ENCODE assay signal across 8 mouse cellular contexts in genomic region chr1:149961425-149962303, GRCm38 (mm10). TPM values are rescaled to one million over a fixed set of nuclear protein-coding genes. Genes with fewer than 3 reads are reported as not detected.
DNase-seq lines count a peak whose midpoint lies in the region; ATAC-seq and TF ChIP-seq lines count a peak whose summit lies in the region.

No protein-coding gene starts in this region.

- in situ Hi-C loops in CH12.LX (cut with MboI; ENCODE audit: low pct_ligation_motif_present, low pct_unique_long_range_greater_than_20kb, low sequenced_read_pairs), result no loop called here

- TF ChIP-seq CTCF in CH12.LX (conservative IDR thresholded peaks at IDR 0.05 in 1 of 2, IDR thresholded peaks at IDR 0.05 in 1 of 2; ENCODE audit: low read depth in 2 of 2, low read length in 2 of 2), result no peak

- intact Hi-C loops in heart, postnatal 25 days (cut with DNase I), result no loop called here

- no peaks in the 10 kb centered on the region for H3K27me3 ChIP-seq in heart, embryonic 13.5 days (replicated peaks)
- H3K27me3 ChIP-seq in CH12.LX (replicated peaks), result no peaks in the 10 kb centered on the region

- peak overlapping the region; percentile 81 for H3K9ac ChIP-seq in heart, embryonic 13.5 days
- H3K9ac ChIP-seq in CH12.LX (ENCODE audit: insufficient read depth, low read depth), result no peak overlapping the region

- dilution Hi-C loops in CH12.LX (cut with MboI; ENCODE audit: extremely low pct_ligation_motif_present, extremely low pct_unique_long_range_greater_than_20kb, low sequenced_read_pairs), result no loop called here

- H3K4me1 ChIP-seq in heart, embryonic 13.5 days, result 0 out of 2 replicates have a peak, but pooled peaks cover 7% of the 10 kb centered on the region
- no peaks in the 10 kb centered on the region for H3K4me1 ChIP-seq in CH12.LX (ENCODE audit: control insufficient read depth in 1 of 2, insufficient read depth in 2 of 2)

- DNase-seq in heart, postnatal 25 days (ENCODE audit: low spot score), result no peak
- DNase-seq in CH12.LX (ENCODE audit: extremely low read depth), result no peak
- DNase-seq in frontal cortex, postnatal 10 days (ENCODE audit: low spot score in 2 of 2), result no peak
- DNase-seq in thymus, postnatal 36 days, result no peak
- DNase-seq in urinary bladder, postnatal 36 days (ENCODE audit: low spot score in 2 of 2), result no peak

- peak; percentile 72 for TF ChIP-seq EP300 in CH12.LX (IDR thresholded peaks at IDR 0.05; ENCODE audit: low read length)

- no peaks in the 10 kb centered on the region for H3K9me3 ChIP-seq in heart, embryonic 13.5 days
- no peaks in the 10 kb centered on the region for H3K9me3 ChIP-seq in CH12.LX (replicated peaks; ENCODE audit: low read length)

- peak overlapping the region; percentile 73 for H3K4me2 ChIP-seq in heart, embryonic 13.5 days
- peak overlapping the region; percentile 29; the same call in 1 of the 2 replicates for H3K4me2 ChIP-seq in CH12.LX (ENCODE audit: insufficient read depth, low read depth, poor library complexity, severe bottlenecking)

- H3K27ac ChIP-seq in heart, embryonic 13.5 days (replicated peaks), result peak overlapping the region; percentile 73
- no peak overlapping the region for H3K27ac ChIP-seq in CH12.LX (ENCODE audit: insufficient read depth, low read depth)

- TF ChIP-seq POLR2A in CH12.LX (IDR thresholded peaks at IDR 0.05; ENCODE audit: low read depth, low read length), result no peak

- no peak for TF ChIP-seq RAD21 in CH12.LX (IDR thresholded peaks at IDR 0.05; ENCODE audit: low read depth, low read length)

- H3K4me3 ChIP-seq in heart, embryonic 13.5 days, result peak overlapping the region; percentile 59
- peak overlapping the region in 1 of 3 experiments; percentile 57 for H3K4me3 ChIP-seq in CH12.LX (replicated peaks in 1 of 3; ENCODE audit: low read depth in 2 of 3, low read length in 2 of 3, poor library complexity in 1 of 3)

- 62% methylated on average over 9 of the region's 9 CpGs for WGBS in heart, embryonic 13.5 days

- ATAC-seq in heart, embryonic 13.5 days (ENCODE audit: extremely low read depth, insufficient number of reproducible peaks, low FRiP score, low TSS enrichment), result no peak
- ATAC-seq in granulocyte monocyte progenitor cell, adult 5-6 weeks (replicated peaks; ENCODE audit: poor library complexity, severe bottlenecking), result peak; percentile 51
- ATAC-seq in megakaryocyte, adult 5-6 weeks (ENCODE audit: poor library complexity, severe bottlenecking), result peak; percentile 58

- peaks cover 6% of the 10 kb centered on the region for H3K79me2 ChIP-seq in CH12.LX (replicated peaks; ENCODE audit: control insufficient read depth, extremely low read depth, insufficient read depth, poor library complexity, severe bottlenecking)

- no peaks in the 10 kb centered on the region for H3K36me3 ChIP-seq in heart, embryonic 13.5 days
- H3K36me3 ChIP-seq in CH12.LX (replicated peaks in 1 of 2; ENCODE audit: control insufficient read depth in 1 of 2, insufficient read depth in 1 of 2, low read length in 1 of 2), result no peaks in the 10 kb centered on the region

TF ChIP-seq in CH12.LX, 34 proteins besides CTCF, POLR2A, EP300 and RAD21:
- TF ChIP-seq MXI1 (IDR thresholded peaks at IDR 0.05; ENCODE audit: low read depth, low read length), result no peak
- no peak for TF ChIP-seq MAFK (IDR thresholded peaks at IDR 0.05; ENCODE audit: insufficient replicate concordance, low read length)
- peak; percentile 72 for TF ChIP-seq BHLHE40 (IDR thresholded peaks at IDR 0.05; ENCODE audit: low read depth, low read length)
- TF ChIP-seq TBP (conservative IDR thresholded peaks at IDR 0.05; ENCODE audit: low read depth, low read length), result no peak
- no peak for TF ChIP-seq ZKSCAN1 (IDR thresholded peaks at IDR 0.05; ENCODE audit: borderline replicate concordance, low read depth, low read length)
- TF ChIP-seq KAT2A (IDR thresholded peaks at IDR 0.05; ENCODE audit: insufficient replicate concordance, low read length), result no peak
- TF ChIP-seq ETS1 (conservative IDR thresholded peaks at IDR 0.05; ENCODE audit: low read depth, low read length), result 0 out of 2 replicates have a peak, but pooled peaks have one; percentile 17
- TF ChIP-seq SIN3A (IDR thresholded peaks at IDR 0.05; ENCODE audit: low read length), result 0 out of 2 replicates have a peak, but pooled peaks have one; percentile 30
- TF ChIP-seq MAZ (IDR thresholded peaks at IDR 0.05; ENCODE audit: low read depth, low read length), result 0 out of 2 replicates have a peak, but pooled peaks have one; percentile 28
- no peak for TF ChIP-seq SMC3 (IDR thresholded peaks at IDR 0.05; ENCODE audit: low read depth, low read length)
- TF ChIP-seq ZC3H11A (IDR thresholded peaks at IDR 0.05; ENCODE audit: low read depth, low read length), result no peak
- TF ChIP-seq NELFE (IDR thresholded peaks at IDR 0.05; ENCODE audit: low read depth, low read length), result no peak
- TF ChIP-seq JUND (conservative IDR thresholded peaks at IDR 0.05; ENCODE audit: low read depth, low read length), result peak; percentile 36; the same call in 1 of the 2 replicates
- no peak for TF ChIP-seq POLR2AphosphoS2 (IDR thresholded peaks at IDR 0.05; ENCODE audit: low read depth, low read length)
- no peak for TF ChIP-seq ZMIZ1 (IDR thresholded peaks at IDR 0.05; ENCODE audit: low read depth, low read length)
- TF ChIP-seq CHD2 (IDR thresholded peaks at IDR 0.05; ENCODE audit: low read length), result 0 out of 2 replicates have a peak, but pooled peaks have one; percentile 31
- TF ChIP-seq TCF12 (IDR thresholded peaks at IDR 0.05; ENCODE audit: low read depth, low read length), result no peak
- TF ChIP-seq CHD1 (IDR thresholded peaks at IDR 0.05; ENCODE audit: low read depth, low read length), result 0 out of 2 replicates have a peak, but pooled peaks have one; percentile 56
- TF ChIP-seq HCFC1 (IDR thresholded peaks at IDR 0.05; ENCODE audit: low read depth, low read length), result no peak
- no peak for TF ChIP-seq MAX (IDR thresholded peaks at IDR 0.05; ENCODE audit: low read length)
- no peak for TF ChIP-seq UBTF (IDR thresholded peaks at IDR 0.05; ENCODE audit: low read depth, low read length)
- TF ChIP-seq MEF2A (IDR thresholded peaks at IDR 0.05; ENCODE audit: borderline replicate concordance, low read depth, low read length), result no peak

RNA-seq across cellular contexts. Expression of gene Pla2g4a, which starts 0.6 kb away (rescaled TPM):
- 5.7 and 6.1 TPM in 2 replicates for polyA plus RNA-seq in heart, embryonic 13.5 days (2015; fragmentation: Nextera tagmentation; extraction: Ambion mirVana)
- 1 to 10 TPM; 3.9 to 4.0 TPM for total RNA-seq in heart, postnatal 25 days (2021)
- total RNA-seq in CH12.LX (2012; rRNA removed), result 13.8 and 15.6 TPM in 2 replicates
- 3.2 and 5.0 TPM in 2 replicates for total RNA-seq in CH12.LX (2014; rRNA removed)
- polyA plus RNA-seq in CH12.LX (2012; ENCODE audit: insufficient read length, low read depth), result 3.5 and 4.2 TPM in 2 replicates
- 30.3 and 75.2 TPM in 2 replicates for total RNA-seq in granulocyte monocyte progenitor cell, adult 5-6 weeks (2014; fragmentation: Nextera tagmentation)
- total RNA-seq in granulocyte monocyte progenitor cell, adult 5-6 weeks (2017), result 53.3 and 59.7 TPM in 2 replicates
- total RNA-seq in megakaryocyte, adult 5-6 weeks (2015), result 31.8 and 32.3 TPM in 2 replicates
- 69.2 and 86.6 TPM in 2 replicates for total RNA-seq in megakaryocyte, adult 5-6 weeks (2017)
